Mouse (Mus musculus): Measurements from ENCODE around the gene Scrt2.

DNA sequence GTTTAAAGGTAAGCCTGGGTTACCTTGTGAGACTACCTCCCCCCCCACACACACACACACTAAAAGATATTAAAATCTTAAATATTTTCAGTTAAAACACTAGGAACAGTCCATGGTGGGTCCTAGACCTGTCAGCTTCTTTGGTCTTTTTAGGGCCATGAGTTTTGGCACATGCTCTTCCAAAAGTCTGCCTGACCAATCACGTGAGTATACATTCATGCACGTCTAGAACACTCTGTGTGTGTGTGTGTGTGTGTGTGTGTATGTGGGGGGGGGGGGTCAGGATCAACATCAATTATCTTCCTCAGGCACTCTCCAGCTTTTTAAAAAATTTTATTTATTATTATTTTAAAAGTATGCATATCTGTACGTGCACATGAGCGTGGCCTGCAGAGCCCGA is 31.2 kb downstream of the Scrt2 start:
- TF ChIP-seq CTCF (IDR thresholded peaks at IDR 0.05; ENCODE audit: low read depth, low read length) (no peak), POLR2A (IDR thresholded peaks at IDR 0.05; ENCODE audit: borderline replicate concordance, low read depth, low read length) (no peak)

All from bone marrow macrophage, adult 2 months (primary cell).